Mouse (Mus musculus) ES-E14 (cell line): Measurements from ENCODE around the gene Ust. TPM values are rescaled to one million over a fixed set of nuclear protein-coding genes. Genes with fewer than 3 reads are reported as not detected.
A peak's percentile ranks its signal among the peaks of the same experiment; 100 is the strongest.

Experiments used
- DNase-seq: peaks from one replicate; pipeline ENCODE4 v3.0.0-alpha.2; 2013; ENCODE audit warnings: low read depth, low spot score
- H3K27ac ChIP-seq: 2 replicates; pipeline ENCODE4 v1.5.1; 2012; ENCODE audit warnings: low read depth, mild to moderate bottlenecking, low read length, moderate library complexity, mixed read lengths; ENCODE audit not compliant: poor library complexity, insufficient read depth, severe bottlenecking
- H3K36me3 ChIP-seq: 2 replicates; pipeline ENCODE4 v1.6.1; 2012; ENCODE audit warnings: mild to moderate bottlenecking, low read length, moderate library complexity, mixed read lengths; ENCODE audit not compliant: control insufficient read depth, poor library complexity, insufficient read depth, severe bottlenecking
- H3K4me1 ChIP-seq, 2 experiments: fragments of 150-350 bp in 1 of 2; sonication (generic) in 1 of 2; 2 replicates each; pipeline ENCODE4 v1.6.1; 2012; ENCODE audit warnings: low read length in 2 of 2, mild to moderate bottlenecking in 1 of 2, mixed read lengths in 1 of 2; ENCODE audit not compliant: control insufficient read depth in 2 of 2, insufficient read depth in 2 of 2, poor library complexity in 1 of 2
- H3K4me3 ChIP-seq, 2 experiments: fragments of 150-350 bp in 1 of 2; sonication (generic) in 1 of 2; 2 replicates each; pipeline ENCODE4 v1.5.1; 2012; ENCODE audit warnings: low read length in 2 of 2, low read depth in 1 of 2, mild to moderate bottlenecking in 1 of 2, mixed read lengths in 1 of 2; ENCODE audit not compliant: insufficient read depth in 1 of 2, poor library complexity in 1 of 2, severe bottlenecking in 1 of 2
- H3K9ac ChIP-seq: 2 replicates; pipeline ENCODE4 v1.6.1; 2012; ENCODE audit warnings: low read depth, mild to moderate bottlenecking, low read length, mixed read lengths; ENCODE audit not compliant: poor library complexity, insufficient read depth, severe bottlenecking
- H3K9me3 ChIP-seq: fragments of 150-350 bp; sonication (generic); 2 replicates; pipeline ENCODE4 v1.6.1; 2012; ENCODE audit warnings: low read depth, mild to moderate bottlenecking, low read length; ENCODE audit not compliant: control insufficient read depth, insufficient read depth
- CHD2 ChIP-seq: IDR thresholded peaks from 2 replicates; pipeline ENCODE4 v1.6.1; 2014; ENCODE audit warnings: mild to moderate bottlenecking, low read depth, low read length, inconsistent platforms
- HCFC1 ChIP-seq: IDR thresholded peaks from 2 replicates; pipeline ENCODE4 v1.6.1; 2012; ENCODE audit warnings: low read length, inconsistent platforms, borderline replicate concordance; ENCODE audit not compliant: insufficient read depth
- MAFK ChIP-seq: IDR thresholded peaks from 2 replicates; pipeline ENCODE4 v1.6.1; 2014; ENCODE audit warnings: mild to moderate bottlenecking, low read depth, low read length, inconsistent platforms; ENCODE audit not compliant: insufficient read depth
- ZC3H11A ChIP-seq: IDR thresholded peaks from 2 replicates; pipeline ENCODE4 v1.6.1; 2012; ENCODE audit warnings: low read depth, mild to moderate bottlenecking, inconsistent platforms, low read length, borderline replicate concordance
- ZNF384 ChIP-seq: IDR thresholded peaks from 2 replicates; pipeline ENCODE4 v1.6.1; 2012; ENCODE audit warnings: low read depth, low read length, inconsistent platforms
- in situ Hi-C, 2 experiments: fragments of 600-800 bp; cut with MboI; formaldehyde crosslinking; loops; one replicate each; pipeline ENCODE4 v1.15.1; 2025; ENCODE audit warnings: low sequenced_read_pairs in 2 of 2, inconsistent platforms in 1 of 2; ENCODE audit not compliant: unreplicated experiment in 2 of 2
- total RNA-seq: library from RNA; depleted of rRNA; stranded (reverse); fragments of 300-350 nt; gene quantifications from 2 replicates; pipeline ENCODE4 v1.2.3, GENCODE M21; 2012

Ust gene
- total RNA-seq, 1 experiment = 4.9 TPM

DNA sequence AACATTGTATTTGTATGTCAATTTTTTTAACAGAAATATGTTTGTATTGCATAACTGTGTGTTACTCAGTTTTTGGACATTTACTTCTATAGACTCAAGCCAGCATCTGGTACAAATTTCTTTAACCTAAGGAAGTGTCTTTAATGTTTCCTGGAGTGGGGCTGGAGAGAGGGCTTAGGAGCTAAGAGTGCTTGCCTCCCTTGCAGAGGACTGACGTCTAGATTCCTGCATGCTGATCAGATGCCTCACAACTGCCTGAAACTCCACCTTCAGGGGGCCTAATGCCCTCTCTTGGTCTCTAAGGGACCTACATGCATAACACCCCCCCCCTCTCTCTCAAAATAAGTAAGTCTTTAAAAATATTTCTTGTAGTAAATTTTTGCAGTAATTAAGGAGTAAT, 22.9 kb upstream of the Ust start:
- Histone ChIP-seq H3K9me3 (no peaks in the 10 kb centered on the region), H3K27ac (no peak overlapping the region), H3K36me3 (peaks cover 4% of the 10 kb centered on the region; the same call in 1 of the 2 replicates), H3K9ac (no peak overlapping the region), H3K4me3 (no peak overlapping the region), H3K4me1 (peaks cover 4 to 10% of the 10 kb centered on the region in 2 experiments; a peak in 3 of 4 replicates)
- no peak for TF ChIP-seq HCFC1
- TF ChIP-seq ZNF384 = no peak
- no peak for TF ChIP-seq CHD2
- no peak for TF ChIP-seq ZC3H11A
- TF ChIP-seq MAFK = no peak
- in situ Hi-C loops = no loop called here
- DNase-seq = no peak

DNA sequence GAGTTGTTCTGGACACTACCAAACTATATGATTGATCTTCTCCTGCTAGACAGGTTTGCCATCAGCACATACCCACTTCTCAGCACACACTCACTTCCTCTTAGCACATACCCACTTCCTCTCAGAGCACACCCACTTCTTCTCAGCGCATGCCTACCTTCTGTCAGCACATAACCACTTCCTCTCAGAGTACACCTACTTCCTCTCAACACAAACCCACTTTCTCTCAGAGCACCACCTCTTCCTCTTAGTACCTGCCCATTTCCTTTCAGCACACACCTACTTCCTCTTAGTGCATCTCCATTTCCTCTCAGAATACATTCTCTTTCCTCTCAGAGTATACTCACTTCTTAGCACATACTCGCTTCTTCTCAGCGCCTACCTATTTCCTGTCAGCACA, 16.8 kb upstream of the Ust start:
- TF ChIP-seq CHD2 (no peak), HCFC1 (no peak), ZNF384 (no peak), MAFK (no peak), ZC3H11A (no peak)
- Histone ChIP-seq H3K4me3 (no peak overlapping the region), H3K36me3 (no peaks in the 10 kb centered on the region), H3K27ac (no peak overlapping the region), H3K4me1 (peaks cover 2 to 10% of the 10 kb centered on the region in 2 experiments; a peak in 3 of 4 replicates), H3K9me3 (no peaks in the 10 kb centered on the region), H3K9ac (no peak overlapping the region)
- in situ Hi-C loops = loop anchor here in 1 of 2 experiments (10.0 kb wide), 1 partner anchor 179 kb away; no protein-coding TSS in a partner anchor
- DNase-seq = no peak

DNA sequence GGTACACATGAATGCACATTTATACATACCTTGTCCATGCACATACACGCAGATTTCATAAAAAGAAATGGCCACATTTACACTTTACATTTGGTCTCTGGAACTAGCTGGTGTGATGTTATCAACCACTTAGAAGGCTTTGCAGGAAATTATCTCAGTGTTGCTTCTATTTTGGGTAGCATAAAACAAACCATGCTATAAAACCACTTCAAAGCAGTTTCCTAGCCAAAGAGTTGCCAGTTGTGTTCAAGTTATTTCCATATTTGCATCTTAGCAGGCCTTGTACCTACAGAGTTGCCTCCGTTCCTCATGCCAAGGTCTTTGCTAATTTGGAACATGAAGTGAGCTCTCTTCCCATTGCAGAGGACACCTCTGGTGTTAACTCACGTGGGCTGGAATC, 13.0 kb upstream of the Ust start:
- no peak for DNase-seq
- Histone ChIP-seq H3K4me3 (no peak overlapping the region), H3K9ac (no peak overlapping the region), H3K9me3 (no peaks in the 10 kb centered on the region), H3K4me1 (no peaks in the 10 kb centered on the region), H3K27ac (no peak overlapping the region), H3K36me3 (no peaks in the 10 kb centered on the region)
- no peak for TF ChIP-seq ZNF384
- TF ChIP-seq CHD2 = no peak
- no peak for TF ChIP-seq HCFC1
- in situ Hi-C loops = loop anchor here in 1 of 2 experiments (10.0 kb wide), 1 partner anchor 183 kb away; no protein-coding TSS in a partner anchor

DNA sequence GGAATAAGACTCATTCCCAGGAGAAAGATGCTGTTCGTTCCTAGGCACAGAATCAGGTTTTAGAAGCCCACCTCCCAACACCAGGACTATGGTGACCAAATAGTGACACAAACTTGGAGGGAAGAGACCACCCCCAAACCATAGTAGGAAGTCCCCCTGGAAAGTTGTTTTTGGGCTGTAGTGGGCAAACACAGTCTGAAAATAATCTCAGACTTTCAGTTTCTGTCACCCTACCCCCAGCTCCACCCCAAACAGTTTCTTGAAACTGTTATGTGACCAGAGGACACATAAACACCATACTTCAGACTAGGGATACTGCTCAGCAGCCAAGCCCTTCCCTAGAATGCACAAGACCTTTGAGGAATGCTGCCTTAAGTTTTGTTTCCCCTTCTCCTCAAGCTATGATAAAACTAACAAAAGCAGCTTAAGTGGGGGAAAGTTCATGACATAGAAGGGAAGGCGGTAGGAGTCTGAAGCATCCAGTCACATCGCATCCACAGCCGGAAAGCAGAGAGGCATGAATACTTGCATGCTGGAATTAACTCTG, 12.0 kb upstream of the Ust start:
- Histone ChIP-seq H3K4me3 (no peak overlapping the region), H3K9me3 (no peaks in the 10 kb centered on the region), H3K36me3 (no peaks in the 10 kb centered on the region), H3K27ac (no peak overlapping the region), H3K4me1 (no peaks in the 10 kb centered on the region), H3K9ac (no peak overlapping the region)
- no peak for DNase-seq
- TF ChIP-seq CHD2 = no peak
- no peak for TF ChIP-seq HCFC1
- no peak for TF ChIP-seq ZNF384
- no peak for TF ChIP-seq ZC3H11A
- TF ChIP-seq MAFK = no peak
- in situ Hi-C loops = loop anchor here in 1 of 2 experiments (10.0 kb wide), 1 partner anchor 184 kb away; no protein-coding TSS in a partner anchor

DNA sequence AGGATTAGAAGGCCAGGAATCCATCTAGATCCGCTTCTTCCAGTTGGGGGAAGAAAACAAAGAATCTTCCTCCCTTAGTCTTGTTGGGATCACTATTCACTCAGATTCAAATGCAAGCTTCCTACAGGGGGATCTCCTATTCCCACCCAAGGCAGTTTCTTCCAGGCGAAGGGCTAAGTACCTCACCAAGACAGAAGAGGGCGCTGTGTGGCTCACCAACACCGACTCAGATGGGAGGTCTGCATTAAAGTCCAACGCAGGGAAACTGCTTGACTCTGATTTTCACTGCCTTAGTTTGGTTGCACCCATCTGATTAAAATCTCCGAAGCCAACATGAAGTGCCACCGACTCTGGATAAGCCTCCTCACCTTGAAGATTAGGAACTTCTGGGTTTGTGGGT, 10.5 kb upstream of the Ust start:
- no peaks in the 10 kb centered on the region for H3K36me3 ChIP-seq
- H3K4me1 ChIP-seq = no peaks in the 10 kb centered on the region
- TF ChIP-seq CHD2 = no peak
- no peak for TF ChIP-seq MAFK
- TF ChIP-seq ZC3H11A = peak; percentile 72; the same call in 1 of the 2 replicates
- TF ChIP-seq ZNF384 = no peak
- DNase-seq = peak; percentile 79
- in situ Hi-C loops = no loop called here
- H3K9ac ChIP-seq = no peak overlapping the region
- no peaks in the 10 kb centered on the region for H3K9me3 ChIP-seq
- no peak overlapping the region for H3K4me3 ChIP-seq
- no peak overlapping the region for H3K27ac ChIP-seq
